Mouse (Mus musculus): ENCODE measurements at regions not wholly inside any gene's neighbourhood (a gene's known extent, or its start where the extent isn't known, plus 50 kb on each side); places are given as distances from the start of the nearest gene placed in this dataset.

DNA sequence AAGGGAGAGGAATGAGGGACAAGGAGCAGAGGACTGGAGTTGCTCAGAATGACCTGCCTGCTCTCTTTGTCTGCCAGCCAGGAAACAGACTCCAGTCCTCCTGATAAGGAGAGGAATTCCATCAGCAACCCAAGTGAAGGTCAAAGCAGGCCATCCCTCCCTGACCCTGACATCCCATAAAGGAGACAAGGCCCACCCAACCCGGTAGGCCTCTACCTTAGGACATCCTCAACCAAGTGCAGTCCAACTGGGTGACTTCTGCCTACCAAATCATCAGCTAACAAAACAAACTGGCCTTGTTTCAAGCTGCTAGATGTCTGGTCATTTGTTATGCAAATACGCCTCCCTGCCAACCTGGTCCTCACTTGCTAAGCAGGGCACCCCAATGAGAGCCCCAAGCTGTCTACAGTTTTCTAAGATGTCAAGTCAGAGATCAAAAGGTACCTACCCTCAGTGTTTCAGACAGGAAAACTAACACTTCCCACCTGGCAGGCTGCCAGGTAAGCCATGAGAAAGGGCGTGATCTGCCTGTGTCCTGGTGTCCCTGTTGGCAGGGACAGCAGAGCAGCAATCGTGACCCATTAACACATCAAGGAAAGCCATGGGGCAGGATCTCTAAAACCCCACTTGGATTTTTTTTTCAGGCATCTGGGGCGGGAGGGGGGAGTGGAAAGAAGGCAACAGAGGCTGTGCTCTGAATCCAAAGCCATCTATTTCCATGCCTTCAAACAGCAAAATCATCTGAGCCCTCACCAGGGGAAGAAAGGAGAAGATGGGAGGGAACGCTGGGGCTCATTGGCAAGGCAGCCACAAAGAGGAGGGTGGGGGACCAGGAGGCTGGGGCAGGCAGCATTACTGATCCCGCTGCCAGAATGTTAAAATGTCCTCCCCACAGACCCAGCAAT, 227.6 kb upstream of the Cdh5 start:
- DNase-seq (ENCODE audit: extremely low read depth, low read depth): no peak

GRCm38 (mm10) chr8:103874506-103874905, 226.9 kb upstream of the Cdh5 start:
- DNase-seq (ENCODE audit: extremely low read depth, low read depth): no peak

GRCm38 (mm10) chr8:103879505-103879904, 221.9 kb upstream of the Cdh5 start:
- DNase-seq (ENCODE audit: extremely low read depth, low read depth): no peak

DNA sequence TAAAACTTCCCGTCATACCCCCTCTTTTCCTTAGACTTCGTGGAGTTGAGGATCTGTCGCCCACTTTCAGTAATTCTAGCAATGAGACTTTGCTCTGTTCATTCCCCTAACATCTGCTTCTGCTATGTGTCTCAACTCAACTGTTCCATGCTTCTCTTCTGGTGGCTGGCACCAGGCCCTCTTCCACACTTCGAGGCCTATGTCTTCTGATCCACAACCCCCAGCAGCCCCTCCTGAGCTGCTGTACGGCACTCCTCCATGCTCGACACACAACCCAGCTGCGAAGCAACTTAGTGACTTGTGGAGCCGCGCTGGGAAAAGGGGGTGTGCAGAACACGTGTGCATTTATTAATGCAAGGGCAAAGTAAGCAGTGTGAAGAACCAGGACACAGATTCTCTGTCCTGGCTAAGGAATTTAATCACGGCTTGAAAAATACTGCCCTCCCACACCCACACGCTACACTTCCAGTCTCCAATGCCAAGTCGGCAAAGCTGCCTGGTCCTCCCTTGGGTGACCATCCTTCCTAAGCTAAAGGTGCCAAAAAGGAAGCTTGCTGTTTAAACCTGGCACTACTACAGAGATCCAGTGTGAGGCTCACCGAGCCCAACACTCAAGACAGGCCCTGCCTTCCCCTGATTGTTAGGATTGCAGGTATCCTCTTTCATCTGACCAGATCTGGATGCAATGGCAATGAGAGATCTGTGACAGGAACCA, 220.8 kb upstream of the Cdh5 start:
- DNase-seq (ENCODE audit: extremely low read depth, low read depth): no peak

- DNase-seq (ENCODE audit: extremely low read depth, low read depth): no peak
Observed at GRCm38 (mm10) chr8:103881146-103881486, 220.3 kb upstream of the Cdh5 start.

- no peak for DNase-seq (ENCODE audit: extremely low read depth, low read depth)
Observed at GRCm38 (mm10) chr8:103884873-103885780, 216.3 kb upstream of the Cdh5 start.

GRCm38 (mm10) chr8:103894589-103894988, 206.8 kb upstream of the Cdh5 start:
- DNase-seq (ENCODE audit: extremely low read depth, low read depth): no peak

DNA sequence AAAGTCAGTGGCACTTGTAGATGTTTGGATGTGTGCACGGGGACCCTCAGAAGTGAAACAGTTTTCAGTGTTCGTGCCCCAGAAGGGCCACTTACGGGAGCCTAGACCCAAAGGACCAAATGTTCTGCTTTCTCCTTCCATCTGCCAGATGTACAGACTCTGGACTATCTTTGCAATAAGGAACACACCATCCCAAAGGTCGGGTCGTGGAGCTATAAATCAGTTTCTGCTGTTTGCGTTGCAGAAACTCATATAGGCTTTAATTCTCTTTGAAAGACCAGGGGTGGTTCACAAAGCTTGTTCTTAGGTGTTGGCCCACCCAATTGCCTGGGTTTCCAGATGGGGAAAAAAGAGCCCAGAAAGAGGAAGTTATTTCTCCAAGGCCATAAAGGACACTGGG, 206.3 kb upstream of the Cdh5 start:
- no peak for DNase-seq (ENCODE audit: extremely low read depth, low read depth)

DNA sequence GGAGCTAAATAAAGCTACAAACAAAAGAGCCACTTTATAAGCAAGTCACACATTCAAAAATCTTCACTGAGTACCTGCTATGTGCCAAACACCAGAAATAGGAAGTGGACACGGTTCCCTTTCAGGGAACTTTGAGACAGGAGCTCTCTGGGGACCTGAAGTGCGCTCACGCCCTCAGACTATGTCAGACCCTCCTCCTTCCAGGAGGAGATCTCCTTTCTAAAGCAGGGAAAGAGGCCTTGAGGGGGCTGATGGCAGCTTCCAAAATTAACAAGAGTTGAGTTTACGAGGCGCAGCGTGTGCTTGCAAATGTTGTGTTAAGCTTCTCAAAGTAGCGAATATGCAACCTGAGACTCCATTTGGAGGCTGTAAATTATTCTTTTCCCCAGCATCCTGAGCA, 204.0 kb upstream of the Cdh5 start:
- DNase-seq (ENCODE audit: extremely low read depth, low read depth): no peak

DNA sequence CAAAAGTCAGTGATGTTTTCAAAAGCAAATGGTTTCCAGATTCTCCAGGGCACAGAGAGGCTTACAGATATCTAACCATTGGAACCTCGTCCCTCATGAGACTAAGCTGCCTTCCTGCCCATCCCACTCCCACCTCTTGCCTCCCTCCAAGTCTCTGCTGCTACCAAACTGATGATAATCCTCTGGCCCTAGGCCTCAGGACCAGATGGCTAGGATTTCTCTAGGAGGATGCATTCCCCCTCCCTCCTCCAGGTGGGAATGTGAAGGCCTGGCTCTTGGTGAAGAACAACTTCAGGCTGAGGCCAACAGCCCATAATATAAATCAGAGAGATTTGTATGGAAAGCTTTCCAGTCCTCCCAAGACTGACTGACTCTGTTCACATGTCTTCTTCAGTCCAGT, 198.9 kb upstream of the Cdh5 start:
- no peak for DNase-seq (ENCODE audit: extremely low read depth, low read depth)

DNA sequence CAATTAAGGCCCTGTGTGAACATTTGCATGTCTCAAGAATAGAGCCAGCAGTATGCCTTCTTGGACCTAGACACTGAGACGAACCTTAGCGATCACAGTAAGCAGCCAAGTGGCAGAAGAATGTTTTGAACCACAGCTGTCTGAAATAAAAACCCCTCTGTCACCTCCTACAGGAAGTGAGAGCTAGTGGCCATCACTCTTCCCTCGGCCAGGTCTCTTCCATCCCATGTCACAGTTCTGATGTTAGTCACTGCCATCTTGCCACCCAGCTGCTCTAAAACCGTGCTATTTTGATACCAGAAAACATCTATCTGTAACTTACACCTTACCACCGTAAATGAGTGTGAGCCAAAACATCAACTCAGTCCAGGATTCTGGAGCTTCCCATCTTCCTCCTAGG, 197.8 kb upstream of the Cdh5 start:
- no peak for DNase-seq (ENCODE audit: extremely low read depth, low read depth)

- no peak for DNase-seq (ENCODE audit: extremely low read depth, low read depth)
Observed at GRCm38 (mm10) chr8:103907662-103908061, 193.8 kb upstream of the Cdh5 start.

- DNase-seq (ENCODE audit: extremely low read depth, low read depth): no peak
Observed at GRCm38 (mm10) chr8:103911287-103912015, 190.0 kb upstream of the Cdh5 start.

DNA sequence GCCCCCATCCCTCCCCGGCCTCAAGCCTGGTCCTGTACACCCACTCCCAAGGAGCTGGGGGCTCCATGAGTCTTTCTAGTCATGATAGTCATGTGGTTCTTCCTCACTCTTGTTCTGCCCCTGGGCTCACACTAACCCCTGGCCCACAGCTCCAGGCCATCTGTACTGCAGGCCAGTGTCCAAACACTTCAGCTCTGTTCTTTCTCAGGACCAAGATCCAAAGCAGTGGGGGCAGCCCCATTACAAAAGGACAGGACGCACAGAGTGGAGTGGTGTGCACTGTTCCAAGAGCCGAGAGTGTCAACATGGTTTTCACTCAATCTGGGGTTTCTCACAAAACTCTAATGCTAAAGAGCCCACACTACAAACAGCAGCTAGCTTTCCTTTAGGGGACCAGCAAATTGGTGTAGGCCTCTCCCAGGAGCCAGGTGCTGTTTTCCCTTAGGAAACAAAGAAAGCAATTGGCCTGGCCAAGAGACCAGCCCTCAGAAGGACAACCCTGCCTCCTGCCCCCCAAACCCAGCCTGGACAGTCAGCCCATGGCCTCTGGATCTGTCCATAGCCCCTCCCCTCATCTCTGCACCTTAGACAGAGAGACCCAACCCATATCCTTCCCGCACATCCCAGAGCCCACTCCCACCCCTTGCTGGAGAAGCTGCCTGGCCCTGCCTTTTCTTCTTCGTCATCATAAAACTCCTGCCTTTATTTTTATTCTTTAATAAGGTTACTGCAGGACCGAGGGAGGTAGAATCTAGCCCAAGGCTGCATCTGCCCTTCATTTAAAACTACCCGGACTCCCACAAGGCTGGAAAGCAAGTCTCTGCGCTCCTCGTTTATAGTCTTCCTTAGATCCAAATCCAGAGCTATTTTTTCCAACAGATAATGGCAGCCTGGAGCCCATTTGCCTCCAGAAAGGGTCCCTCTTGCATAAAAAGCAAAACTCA, 188.2 kb upstream of the Cdh5 start:
- no peak for DNase-seq (ENCODE audit: extremely low read depth, low read depth)

DNA sequence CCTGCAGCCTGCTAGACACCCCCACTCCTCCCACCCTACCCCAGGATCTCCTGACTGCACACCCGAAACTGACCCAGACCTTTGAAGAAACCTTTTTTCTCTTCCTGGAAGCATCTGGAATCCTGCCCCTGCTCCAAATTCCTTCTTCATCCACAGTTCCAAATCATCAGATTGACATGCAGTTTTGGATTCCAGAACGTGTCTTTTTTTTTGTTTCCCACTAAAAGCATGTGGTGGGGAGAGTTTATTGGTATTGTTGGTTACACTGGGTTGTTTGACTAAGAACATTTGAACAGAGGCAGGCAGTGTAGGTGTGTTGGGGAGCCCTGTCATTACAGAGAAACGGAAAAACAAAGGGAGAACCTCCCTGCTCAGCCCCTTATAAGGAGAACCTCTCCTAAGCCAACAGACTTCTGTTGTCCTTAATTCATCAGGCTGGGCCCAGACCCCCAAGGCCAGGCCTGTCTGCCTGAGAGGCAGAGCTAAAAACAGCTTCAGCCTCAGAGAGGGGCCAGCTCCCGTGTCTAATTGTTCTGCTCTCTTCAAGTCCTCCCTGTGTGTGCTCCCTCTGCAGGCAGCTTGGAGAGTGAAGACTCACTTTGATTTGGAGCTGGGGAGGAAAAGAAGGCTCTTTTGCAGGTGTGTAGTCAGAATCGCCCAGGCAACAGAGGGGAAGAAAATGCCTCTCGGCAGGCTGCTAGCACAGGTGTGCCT, 187.3 kb upstream of the Cdh5 start:
- no peak for DNase-seq (ENCODE audit: extremely low read depth, low read depth)

GRCm38 (mm10) chr8:103919324-103919723, 182.1 kb upstream of the Cdh5 start:
- no peak for DNase-seq (ENCODE audit: extremely low read depth, low read depth)

- no peak for DNase-seq (ENCODE audit: extremely low read depth, low read depth)
Observed at GRCm38 (mm10) chr8:103921621-103922020, 179.8 kb upstream of the Cdh5 start.

DNA sequence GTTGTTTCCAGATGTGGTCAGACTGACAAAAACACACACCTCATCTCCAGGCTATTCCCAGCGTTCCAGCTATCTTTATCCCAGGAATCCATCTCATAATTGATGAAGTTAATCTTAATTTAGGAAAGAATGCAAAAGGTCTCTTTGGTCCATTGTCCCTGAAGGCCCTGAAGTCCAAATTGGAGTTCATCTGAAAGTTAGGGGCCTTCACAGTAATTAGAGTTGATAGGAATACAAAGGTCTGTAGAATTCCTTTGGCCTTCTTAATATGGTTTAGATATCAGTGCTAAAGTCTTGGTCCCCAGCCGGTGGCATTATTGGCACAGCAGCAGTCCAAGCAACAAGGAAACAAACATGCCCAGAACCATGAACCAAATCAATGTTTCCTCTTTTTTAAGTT, 178.7 kb upstream of the Cdh5 start:
- no peak for DNase-seq (ENCODE audit: extremely low read depth, low read depth)

- no peak for DNase-seq (ENCODE audit: extremely low read depth, low read depth)
Observed at GRCm38 (mm10) chr8:103932681-103933080, 168.7 kb upstream of the Cdh5 start.

Measured in MEL-GATA-1-ER (cell line).